Mouse (Mus musculus) gastrocnemius, postnatal 10 days (tissue): ENCODE results near the gene Matk. TPM values are rescaled to one million over a fixed set of nuclear protein-coding genes. Genes with fewer than 3 reads are reported as not detected.
"Not testable (repeated sequence)": the region's sequence is repeated elsewhere in the genome, so short reads cannot be mapped to it uniquely, and the experiment has no call there.

Source experiments
- DNase-seq: peaks from one replicate; pipeline ENCODE4 v3.0.0; 2021; ENCODE audit warnings: mixed read lengths
- long read RNA-seq, 2 experiments: library from polyadenylated mRNA; stranded (forward); transcript quantifications; one replicate each; pipeline ENCODE4 v2.0.0; 2021
- total RNA-seq, 2 experiments: library from RNA; stranded (reverse); gene quantifications; 2 replicates each; pipeline ENCODE4 v1.2.3; 2021

Gene Matk
- 1 to 10 TPM in 1 of 2 experiments, under 1 TPM in 1; 0.70 to 1.3 TPM for total RNA-seq
- long read RNA-seq, experiment 1: 0 reads
- long read RNA-seq, experiment 2, partial matches to known transcripts: 1 of 1 reads
- long read RNA-seq, experiment 2, other reads (novel, unspliced or antisense): 0 of 1 reads

DNA sequence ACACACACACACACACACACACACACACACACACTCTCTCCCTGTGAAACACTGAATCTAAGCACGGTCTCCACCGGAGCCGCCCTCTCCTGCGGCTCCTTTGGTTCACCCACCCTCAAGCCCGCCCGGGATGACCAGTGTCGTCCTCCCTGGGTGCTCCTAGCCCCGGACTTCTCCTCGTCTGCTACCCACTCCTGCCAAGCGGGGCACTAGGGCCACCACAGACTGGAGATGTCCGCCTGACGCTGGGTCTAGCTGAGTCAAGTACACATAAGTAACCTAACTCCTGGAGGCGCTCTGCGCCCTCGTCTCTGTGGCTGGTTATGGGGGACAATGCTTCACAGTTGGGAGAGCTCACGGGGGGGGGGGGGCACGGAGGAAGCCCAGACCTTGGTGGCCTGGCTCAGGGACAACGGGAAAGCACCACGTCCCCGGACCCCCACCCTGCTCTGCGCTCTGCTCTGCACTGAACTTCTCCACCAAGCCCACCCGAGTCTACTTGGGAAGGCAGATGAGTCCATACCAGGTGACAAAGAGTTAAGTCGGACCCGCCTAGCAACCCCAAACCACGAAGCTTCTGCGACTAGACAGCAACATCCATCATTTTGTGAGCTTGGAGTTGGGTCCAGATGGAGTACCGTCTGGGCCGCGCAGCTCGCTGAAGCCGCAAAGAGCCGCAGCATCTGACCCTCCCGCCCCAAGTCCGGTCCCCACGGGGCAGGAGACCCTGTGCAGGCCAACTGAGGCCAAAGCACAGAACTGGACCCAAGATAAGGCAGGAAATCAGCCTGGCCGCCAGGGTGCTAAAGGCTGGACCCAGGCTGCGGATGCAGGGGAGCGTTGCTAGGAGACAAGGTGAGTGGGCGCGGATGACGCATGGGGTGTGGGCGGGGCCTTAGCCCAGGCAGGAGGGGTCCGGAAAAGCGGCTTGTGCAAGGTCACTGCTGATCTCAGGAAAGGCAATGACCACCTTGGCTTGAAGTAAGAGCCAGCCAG, at the start of gene Matk:
TSS of gene Matk (plus strand) at position 512 of the 996 bp plus-strand sequence.
- DNase-seq: no peak

DNA sequence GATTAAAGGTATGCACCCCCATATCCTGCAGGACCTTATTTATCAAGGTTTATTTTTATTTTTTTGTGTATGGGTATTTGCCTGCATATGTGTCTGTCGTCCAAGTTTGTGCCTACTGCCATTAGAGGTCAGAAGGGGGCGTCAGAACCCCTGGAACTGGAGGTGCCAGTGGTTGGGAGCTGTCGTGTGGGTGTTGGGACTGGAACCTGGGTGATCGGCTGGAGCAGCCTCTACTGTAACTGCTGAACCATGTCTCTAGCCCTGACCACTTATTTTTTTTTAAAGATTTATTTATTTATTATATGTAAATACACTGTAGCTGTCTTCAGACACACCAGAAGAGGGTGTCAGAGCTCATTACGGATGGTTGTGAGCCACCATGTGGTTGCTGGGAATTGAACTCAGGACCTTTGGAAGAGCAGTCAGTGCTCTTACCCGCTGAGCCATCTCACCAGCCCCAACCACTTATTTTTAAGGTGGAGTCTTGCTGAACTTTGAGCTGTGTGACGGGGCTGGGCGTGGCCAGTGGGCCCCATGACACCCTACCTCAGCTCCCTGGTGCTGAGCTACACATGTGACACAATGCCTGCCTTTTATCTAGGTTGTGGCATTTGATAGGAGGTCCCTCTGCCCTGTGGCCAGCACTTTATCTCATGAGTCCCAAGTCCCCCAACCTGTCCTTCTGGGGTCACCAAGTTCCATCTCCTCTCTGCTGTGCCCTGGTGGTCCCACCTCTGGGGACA, 49.6 kb upstream of the Matk start:
- no peak for DNase-seq

DNA sequence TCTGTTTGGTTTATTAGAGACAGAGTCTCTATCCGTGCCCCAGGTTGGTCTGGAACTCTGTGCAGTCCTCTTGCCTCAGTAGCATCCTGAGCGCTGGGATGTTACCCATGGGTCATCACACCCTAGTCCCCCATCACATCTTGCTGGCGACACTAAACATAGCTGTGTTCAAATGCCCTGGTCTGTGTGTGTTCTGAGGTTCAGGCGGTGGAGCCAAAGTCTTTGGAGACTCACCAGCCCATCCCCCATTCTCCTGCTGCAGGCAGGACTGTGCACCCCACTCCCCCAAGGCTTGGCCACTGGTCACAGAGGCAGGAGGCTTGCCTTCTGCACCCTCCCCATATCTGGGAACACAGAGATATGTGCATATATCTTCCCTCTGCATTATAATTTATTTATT, 48.6 kb upstream of the Matk start:
- no peak for DNase-seq

DNA sequence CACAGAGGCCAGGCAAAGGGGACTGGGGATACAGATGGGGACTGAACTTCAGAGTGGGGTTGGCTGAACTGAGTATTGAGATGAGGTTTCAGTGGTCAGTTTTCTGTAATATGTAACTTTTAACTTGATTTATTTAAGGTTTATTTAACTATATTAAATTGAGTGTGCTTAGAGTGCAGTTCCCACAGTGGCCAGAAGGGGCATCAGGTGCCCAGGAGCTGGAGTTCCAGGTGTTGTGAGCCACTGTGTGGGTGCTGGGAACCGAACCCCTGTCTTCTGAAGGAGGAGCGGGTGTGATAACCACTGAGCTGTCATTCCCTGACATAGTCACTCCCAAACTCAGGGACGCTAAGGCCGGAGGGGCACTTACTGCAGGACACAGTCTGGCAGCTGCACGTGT, 42.6 kb upstream of the Matk start:
- DNase-seq: peak; percentile 37

DNA sequence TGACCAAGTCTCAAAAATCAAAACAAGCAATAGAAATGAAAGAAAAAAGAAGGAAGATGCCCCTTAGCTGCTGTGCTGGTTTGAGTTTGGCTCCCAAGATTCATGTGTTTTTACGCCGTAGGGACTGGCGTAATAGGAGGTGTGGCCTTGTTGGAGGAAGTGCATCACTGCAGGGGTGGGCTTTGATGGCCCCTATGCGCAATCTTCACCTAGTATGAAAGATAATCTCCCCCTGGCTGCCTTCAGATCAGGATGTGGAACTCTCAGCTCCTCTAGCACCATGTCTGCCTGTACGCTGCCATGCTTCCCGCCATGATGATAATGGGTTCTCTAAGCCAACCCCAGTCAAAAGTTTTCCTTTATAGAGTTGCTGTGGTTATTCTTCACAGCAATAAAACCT, 36.5 kb upstream of the Matk start:
- no peak for DNase-seq

DNA sequence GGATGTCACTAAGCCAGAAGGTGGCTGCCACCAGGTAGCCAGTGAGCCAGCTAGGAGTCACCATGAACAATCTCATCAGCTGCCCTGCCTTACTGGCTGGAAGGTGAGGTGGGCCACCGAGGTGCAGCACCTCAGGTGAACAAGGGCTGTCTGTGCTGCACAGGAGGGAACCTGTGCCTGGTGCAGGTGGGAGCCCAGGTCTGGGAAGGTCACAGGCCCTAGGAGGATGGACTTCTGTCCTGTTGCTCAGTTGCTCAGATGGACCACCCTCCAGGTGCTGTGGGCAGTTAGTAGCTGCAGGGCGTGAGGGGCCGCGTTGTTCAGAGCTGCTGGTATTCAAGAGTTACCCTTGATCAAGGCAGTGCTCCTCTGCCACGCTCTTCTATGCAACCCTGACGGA, 35.9 kb upstream of the Matk start:
- no peak for DNase-seq

DNA sequence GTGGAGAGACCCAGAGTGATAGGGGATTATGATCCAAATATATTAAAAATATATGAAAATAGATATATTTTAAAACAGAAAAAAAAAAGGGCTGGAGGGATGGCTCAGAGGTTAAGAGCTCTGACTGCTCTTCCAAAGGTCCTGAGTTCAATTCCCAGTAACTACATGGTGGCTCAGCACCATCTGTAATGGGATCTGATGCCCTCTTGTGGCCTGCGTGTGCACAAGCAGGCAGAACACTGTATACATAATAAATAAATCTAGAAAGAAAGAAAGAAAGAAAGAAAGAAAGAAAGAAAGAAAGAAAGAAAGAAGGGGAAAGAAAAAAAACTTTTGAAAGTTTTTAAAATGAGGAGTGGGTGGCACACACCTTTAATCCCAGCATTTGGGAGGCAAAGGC, 35.5 kb upstream of the Matk start:
- DNase-seq: not testable (repeated sequence)

DNA sequence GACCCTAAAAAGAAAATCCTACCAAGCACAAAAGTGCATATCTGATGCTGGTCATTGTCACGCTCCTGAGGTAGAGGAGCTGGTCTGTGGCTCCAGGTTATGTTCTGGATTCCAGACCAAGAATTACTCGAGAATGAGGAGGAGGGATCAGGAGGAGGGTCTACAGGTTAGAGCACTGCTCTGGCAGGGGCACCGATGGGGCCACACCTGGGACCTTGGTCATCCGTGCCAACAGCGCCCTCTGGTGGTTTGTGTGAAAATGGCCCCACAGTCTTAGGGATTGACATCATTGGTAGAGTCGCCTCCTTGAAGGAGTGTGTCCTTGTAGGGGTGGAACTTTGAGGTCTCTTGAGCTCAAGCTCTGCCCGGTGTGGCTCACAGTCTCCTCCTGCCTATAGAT, 34.8 kb upstream of the Matk start:
- peak; percentile 78 for DNase-seq

DNA sequence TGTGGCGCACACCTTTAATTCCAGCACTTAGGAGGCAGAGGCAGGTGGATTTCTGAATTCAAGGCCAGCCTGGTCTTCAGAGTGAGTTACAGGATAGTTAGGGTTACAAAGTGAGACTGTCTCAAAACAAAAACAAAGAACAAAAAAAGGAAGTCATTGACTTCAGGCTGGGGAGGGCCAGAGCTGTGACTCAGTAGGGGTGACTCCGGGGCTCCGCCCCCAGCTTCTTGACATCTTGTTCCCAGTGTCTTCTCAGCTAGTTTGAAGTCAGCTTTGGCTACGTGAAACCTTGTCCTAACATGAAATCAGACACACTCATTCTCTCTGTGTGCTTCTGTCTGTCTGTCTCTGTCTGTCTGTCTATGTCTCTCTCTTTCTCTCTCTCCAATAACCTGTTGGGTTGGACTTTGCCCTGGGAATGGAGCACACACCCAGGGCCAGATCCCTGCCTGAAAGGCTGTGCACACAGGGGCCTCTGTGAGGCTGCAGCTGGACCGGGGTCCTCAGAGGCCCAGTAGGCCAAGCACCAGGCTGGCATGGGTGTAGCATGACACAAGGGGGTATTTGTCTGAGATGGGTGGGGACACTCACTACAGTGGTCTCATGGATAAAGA, 31.2 kb upstream of the Matk start:
- no peak for DNase-seq

DNA sequence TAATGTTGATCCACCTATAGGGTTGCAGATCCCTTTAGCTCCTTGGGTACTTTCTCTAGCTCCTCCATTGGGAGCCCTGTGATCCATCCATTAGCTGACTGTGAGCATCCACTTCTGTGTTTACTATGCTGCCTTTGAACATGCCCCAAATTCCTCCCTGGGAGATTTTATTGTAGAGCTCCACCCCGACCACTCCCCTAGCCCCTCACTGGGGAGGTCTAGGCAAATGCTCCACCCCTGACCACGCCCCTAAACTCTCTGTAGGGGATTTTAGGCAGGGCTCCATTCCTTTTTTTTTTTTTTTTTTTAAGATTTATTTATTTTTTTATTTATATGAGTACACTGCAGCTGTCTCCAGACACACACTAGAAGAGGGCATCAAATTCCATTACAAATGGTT, 29.0 kb upstream of the Matk start:
- DNase-seq: not testable (repeated sequence)

DNA sequence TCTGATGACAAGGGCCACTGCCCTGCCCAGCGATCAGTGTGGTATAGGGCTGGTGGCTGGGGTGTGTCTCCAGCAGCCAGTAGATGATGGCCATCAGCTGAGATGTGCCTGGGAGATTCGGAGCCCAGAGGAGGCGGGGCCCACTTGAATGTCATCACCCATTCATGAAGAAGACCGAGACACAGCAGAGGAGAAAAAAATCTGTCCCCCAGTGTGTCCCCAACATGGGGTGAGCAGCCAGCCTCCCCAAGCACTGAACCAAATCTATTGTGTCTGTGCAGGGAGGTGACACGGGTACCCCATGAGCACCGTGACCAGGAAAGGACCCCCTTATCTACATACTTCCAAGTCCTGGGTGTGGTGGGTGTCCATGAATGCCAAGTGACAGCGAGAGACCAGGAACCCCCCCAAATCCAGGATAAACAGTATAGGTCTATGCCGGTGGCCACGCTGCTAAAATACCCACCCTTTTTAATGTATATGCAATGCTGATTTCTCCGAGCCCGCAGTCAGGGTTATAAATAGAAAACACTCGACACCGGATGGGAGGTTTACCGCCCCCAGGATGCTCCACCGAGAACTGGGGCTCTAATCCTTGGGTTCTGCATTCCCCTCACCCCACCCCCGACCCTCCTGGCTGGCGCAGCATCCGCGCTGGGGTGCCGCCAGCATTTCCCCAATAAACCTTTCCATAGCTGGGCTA, 22.8 kb upstream of the Matk start:
- DNase-seq: no peak

DNA sequence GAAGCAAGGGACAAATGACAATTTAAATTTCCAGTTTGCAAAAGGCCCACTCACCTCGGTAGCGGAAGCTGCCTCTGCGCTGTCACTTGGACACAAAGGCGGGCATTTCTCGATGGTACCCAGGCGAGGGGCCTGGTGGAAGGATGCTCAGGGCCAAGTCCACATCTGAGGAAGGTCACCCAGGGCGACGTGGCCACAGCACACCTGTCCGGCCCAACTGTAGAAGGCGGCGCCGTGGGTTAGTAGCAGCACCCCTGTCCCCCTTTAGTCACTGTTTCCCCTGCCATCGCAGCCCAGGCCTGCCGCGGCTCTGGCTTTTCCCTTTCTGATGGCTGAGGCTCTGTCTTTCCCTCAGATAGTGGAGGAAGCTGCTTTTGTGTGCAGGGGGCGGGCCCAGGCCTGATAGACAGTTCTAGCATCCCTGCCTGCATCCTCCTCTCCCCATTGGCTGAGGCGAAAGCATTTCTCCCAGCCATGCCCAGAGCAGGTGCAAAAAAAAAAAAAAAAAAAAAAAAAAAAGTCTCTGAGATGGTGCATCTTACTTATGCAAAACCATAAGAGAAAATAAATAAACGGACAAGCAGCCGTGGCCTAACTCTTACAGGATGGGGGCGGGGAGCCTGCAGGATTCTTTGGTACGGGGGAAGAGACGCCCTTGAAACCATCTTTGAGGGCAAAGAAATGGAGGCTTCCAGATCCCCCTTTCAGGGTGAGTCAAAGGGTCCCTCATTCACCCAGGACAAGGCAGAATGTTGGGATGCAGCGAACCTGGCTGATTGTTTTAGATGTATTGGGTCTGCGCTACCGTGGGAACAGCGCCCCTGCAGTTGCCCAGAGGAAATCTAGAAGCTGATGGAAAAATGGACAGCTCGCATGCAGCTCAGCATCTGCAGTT, 22.1 kb upstream of the Matk start, which contains the start of gene Atcay:
TSS of gene Atcay (minus strand) at position 396 of the 895 bp plus-strand sequence.
- DNase-seq: no peak

DNA sequence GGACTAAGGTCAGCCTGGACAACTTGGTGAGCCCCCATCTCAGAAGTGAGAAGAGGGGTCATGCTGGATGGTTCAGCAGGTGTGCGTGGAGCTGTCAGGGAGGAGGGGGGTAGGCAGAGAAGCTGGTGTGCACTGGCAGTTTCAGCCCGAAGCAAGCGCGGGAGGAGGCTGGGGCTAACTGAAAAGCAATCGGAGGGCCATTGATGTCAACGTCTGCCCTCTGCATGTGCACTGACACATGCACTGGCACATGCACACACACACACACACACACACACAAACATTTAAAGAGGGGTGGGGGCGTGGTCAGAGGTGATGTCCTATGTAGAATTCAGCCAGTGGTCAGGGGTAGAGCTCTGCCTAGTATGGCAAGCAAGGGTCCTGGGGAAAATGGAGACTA, 21.3 kb upstream of the Matk start:
- no peak for DNase-seq

DNA sequence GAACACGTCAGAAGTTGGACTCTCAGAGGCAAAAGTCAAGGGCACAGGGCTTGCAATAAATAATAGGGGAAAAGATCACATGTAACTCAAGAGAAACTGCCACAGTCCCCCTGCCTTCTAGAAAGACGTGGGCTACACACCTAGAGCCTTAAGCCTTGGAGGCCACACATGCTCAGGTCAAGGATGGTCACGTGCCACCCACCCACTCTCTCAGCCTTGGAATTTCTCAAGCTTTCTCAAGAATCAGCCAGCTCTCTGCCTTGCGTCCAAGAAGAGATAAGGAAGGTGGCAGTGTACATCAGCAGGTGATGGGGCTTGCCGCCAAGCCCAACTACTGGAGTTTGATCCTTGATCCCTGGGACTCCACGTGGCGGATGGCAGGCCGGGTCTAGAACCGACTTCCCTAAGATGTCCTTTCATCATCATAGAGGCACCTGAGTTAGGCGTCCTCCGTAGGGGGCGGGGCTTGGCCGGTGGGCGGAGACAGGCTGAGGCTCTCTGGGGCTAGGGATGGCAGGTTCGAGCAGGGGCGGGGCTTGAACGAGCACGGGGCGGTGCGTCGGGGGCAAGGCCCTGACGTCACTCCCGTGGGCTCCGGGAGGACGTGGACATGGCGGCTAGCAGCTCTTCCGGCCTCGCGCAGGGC, 20.0 kb upstream of the Matk start, which contains the start of gene Zfr2:
TSS of gene Zfr2 (plus strand) at position 576 of the 646 bp plus-strand sequence.
- peak; percentile 80 for DNase-seq

DNA sequence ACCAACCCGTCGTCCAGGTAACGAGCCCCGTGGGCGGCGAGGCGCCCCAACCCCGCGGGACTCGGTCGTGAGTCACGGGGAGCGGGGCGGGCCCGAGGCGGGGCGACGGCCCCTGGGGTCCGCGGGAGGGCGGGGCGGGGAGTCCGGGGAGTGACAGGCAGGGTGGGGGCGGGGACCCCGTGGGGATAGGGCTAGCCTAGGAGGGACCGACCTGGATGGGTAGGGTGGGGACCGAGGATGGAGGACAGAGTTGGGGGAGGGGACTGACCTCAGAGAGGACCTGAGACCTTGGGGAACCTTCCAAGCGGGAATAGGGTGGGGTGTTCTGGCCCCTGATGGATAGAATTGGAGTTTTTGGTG, 19.5 kb upstream of the Matk start:
- DNase-seq: no peak

DNA sequence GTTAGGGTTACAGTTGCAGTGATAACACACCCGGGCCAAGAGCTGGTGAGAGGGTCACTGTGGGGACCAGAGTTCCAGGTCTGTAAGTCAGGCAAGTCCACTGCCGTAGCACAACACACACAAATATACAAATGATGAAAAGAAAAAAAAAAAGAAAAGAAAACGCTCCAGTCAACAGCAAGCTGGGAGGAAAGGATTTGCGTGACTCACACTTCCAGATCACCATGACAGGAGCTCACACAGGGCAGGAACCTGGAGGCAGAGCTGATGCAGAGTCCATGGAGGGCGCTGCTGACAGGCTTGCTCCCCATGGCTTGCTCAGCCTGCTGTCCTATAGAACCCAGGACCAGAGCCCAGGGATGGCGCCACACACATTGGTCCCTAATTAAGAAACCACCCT, 18.5 kb upstream of the Matk start:
- no peak for DNase-seq

DNA sequence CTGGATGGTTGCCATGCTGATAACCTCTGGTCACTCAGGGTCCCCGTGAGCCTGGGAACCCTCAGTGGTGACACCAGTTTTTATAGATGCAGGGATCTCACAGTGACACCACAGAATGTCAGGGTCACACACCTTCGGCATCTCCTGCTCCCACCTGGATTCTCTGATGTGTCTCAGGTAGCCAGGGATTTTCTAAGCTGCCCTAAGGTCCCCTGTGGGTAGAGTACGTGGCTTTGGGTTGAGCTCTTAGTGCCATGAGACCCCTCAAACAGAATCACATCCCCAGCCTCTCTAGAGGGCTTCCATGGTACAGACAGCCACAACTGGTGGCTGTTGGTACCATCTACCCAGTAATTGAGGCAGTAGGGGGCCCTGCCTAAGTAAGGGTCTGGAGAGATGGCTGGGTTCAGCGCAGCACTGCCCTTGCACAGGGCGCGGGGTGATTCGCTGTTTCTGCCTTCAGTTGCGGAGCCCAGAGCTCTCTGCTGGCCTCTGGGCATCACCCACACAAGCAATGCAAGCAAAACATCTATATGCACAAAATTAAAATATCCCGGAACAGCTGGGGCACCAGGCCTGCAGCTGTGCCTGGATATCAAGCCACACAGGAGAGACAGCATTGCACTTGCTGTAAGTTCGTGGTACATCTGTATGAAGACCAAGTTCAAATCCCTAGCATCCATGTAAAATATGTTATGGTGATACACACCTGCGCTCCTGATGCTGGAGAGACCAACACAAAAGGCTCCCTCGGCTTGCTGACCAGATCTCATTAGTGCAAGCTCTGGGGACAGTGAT, 16.1 kb upstream of the Matk start:
- no peak for DNase-seq

DNA sequence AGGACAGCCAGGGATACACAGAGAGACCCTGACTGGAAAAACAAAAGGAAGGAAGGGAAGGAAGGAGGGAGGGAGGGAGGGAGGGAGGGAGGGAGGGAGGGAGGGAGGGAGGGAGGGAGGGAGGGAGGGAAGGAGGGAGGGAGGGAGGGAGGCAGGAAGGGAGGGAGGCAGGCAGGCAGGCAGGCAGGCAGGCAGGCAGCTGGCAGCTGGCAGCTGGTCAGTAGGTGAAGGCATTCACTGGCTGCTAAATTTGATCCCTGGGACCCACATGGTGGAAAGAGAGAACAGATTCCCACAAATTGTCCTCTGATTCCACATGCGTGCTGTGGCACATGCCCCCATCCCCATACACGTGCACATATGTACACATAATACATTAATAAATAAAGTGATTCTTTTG, 14.1 kb upstream of the Matk start:
- DNase-seq: no peak

DNA sequence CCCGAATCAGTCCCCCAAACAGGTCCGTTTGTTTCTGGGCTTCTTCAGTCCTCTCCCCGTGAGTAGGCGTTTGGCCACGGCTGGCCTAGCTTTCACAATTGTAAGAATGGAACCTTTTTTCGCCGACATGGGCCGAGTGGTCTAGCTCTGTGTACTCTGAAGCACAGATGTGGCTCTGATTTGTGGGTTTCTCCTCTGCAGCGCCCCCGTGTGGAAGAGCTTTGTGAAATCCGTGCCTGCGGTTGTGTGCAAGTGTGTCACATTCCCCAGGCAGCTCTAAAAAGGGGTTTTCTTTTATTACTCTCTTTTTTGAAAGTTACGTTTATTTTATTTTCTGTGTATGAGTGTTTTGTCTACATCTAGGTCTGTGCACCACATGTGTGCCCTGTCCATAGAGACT, 11.9 kb upstream of the Matk start:
- DNase-seq: peak; percentile 63
